In the genomic region with DNA sequence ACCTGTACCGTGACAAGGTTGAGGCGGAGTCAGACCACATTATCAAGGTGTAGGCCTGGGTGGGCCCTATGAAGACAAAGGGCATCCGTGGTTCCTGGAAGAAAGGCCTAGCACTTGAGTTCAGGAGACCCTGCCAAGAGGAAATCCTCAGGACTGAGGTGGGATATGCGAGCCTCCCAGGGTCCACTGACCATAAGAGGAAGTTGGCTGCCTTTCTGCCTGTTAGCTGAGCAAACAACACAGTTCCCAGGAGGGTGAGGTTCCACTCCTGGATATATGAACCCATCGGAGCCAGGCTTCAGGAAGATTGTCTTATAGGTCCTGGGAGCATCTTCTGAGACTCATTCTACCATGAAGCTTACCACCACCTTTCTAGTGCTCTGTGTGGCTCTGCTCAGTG, we compare ENCODE assay signal across 27 mouse cellular contexts. TPM values are rescaled to one million over a fixed set of nuclear protein-coding genes. Genes with fewer than 3 reads are reported as not detected.
DNase-seq lines count a peak whose midpoint lies in the region; ATAC-seq and TF ChIP-seq lines count a peak whose summit lies in the region.
"Had no signal": no experiment of that assay in that cellular context is flagged by ENCODE, and none has a peak within 500 bp of the region (broad histone marks: within the 10 kb centered on the region; RNA-seq: fewer than 3 reads in every experiment).

A gene (plus strand): TSS at position 301 of the 400 bp plus-strand sequence.

- H3K4me3 ChIP-seq in intestine, embryonic 15.5 days (replicated peaks) = no peak within 1 kb of the TSS
- H3K4me3 ChIP-seq in intestine, postnatal 0 days (ENCODE audit: low read depth, low read length) = no peak within 1 kb of the TSS
- no peak within 1 kb of the TSS for H3K4me3 ChIP-seq in midbrain, embryonic 15.5 days
- no peak within 1 kb of the TSS for H3K4me3 ChIP-seq in midbrain, embryonic 14.5 days (replicated peaks; ENCODE audit: low read depth, low read length)
- no peak within 1 kb of the TSS for H3K4me3 ChIP-seq in small intestine, adult 2 months (ENCODE audit: low read depth, low read length)
- H3K4me3 ChIP-seq: forebrain, embryonic 10.5 days; gastrocnemius, adult 2 months; heart, embryonic 15.5 days had no signal

- no peak for DNase-seq in midbrain, embryonic 14.5 days
- no peak for DNase-seq in large intestine, adult 2 months (ENCODE audit: low read depth, low spot score)
- no peak for DNase-seq in Muller cell, postnatal 12 days (ENCODE audit: inconsistent ontology term)
- DNase-seq: adrenal gland, adult 8-10 months; B cell, adult 2 months; cerebellum, adult 11-12 months; cerebellum, postnatal 10 days; gastrocnemius, adult 2 months; heart, postnatal 4 days; kidney, adult 18-20 months; kidney, postnatal 4 days; lung, postnatal 14 days; thymus, adult 18-20 months; thymus, postnatal 36 days had no signal

- no peak within 1 kb of the TSS for H3K4me2 ChIP-seq in intestine, embryonic 15.5 days (replicated peaks)
- no peak within 1 kb of the TSS for H3K4me2 ChIP-seq in intestine, postnatal 0 days (replicated peaks; ENCODE audit: low read depth)
- H3K4me2 ChIP-seq in midbrain, embryonic 15.5 days = no peak within 1 kb of the TSS
- no peak within 1 kb of the TSS for H3K4me2 ChIP-seq in midbrain, embryonic 14.5 days (ENCODE audit: low read length)
- H3K4me2 ChIP-seq: heart, embryonic 15.5 days had no signal

- no peak within 1 kb of the TSS for H3K27ac ChIP-seq in intestine, embryonic 15.5 days
- no peak within 1 kb of the TSS for H3K27ac ChIP-seq in intestine, postnatal 0 days (ENCODE audit: low read depth, low read length)
- H3K27ac ChIP-seq in midbrain, embryonic 15.5 days = no peak within 1 kb of the TSS
- no peak within 1 kb of the TSS for H3K27ac ChIP-seq in midbrain, embryonic 14.5 days (replicated peaks; ENCODE audit: low read depth, low read length)
- no peak within 1 kb of the TSS for H3K27ac ChIP-seq in small intestine, adult 2 months (ENCODE audit: insufficient read depth, low read depth, low read length)
- H3K27ac ChIP-seq: forebrain, embryonic 10.5 days; gastrocnemius, adult 2 months; heart, embryonic 15.5 days had no signal

- ATAC-seq in intestine, embryonic 15.5 days = 0 out of 2 replicates have a peak, but pooled peaks have one; percentile 20
- ATAC-seq in intestine, postnatal 0 days = no peak
- ATAC-seq in midbrain, embryonic 15.5 days (replicated peaks) = 0 out of 2 replicates have a peak, but pooled peaks have one; percentile 37
- no peak for ATAC-seq in midbrain, embryonic 14.5 days (ENCODE audit: low FRiP score, low TSS enrichment)
- ATAC-seq: activated CD4-positive, CD25-positive, alpha-beta regulatory T cell, adult 4 months had no signal

- no peak for TF ChIP-seq POLR2A in small intestine, adult 2 months (IDR thresholded peaks at IDR 0.05; ENCODE audit: low read depth, low read length)

- H3K4me1 ChIP-seq in intestine, embryonic 15.5 days (replicated peaks) = no peaks in the 10 kb centered on the region
- 0 out of 2 replicates have a peak, but pooled peaks cover 5% of the 10 kb centered on the region for H3K4me1 ChIP-seq in intestine, postnatal 0 days (replicated peaks; ENCODE audit: control insufficient read depth, insufficient read depth, low read length)
- H3K4me1 ChIP-seq in midbrain, embryonic 15.5 days = no peaks in the 10 kb centered on the region
- H3K4me1 ChIP-seq in midbrain, embryonic 14.5 days (ENCODE audit: control insufficient read depth, insufficient read depth, low read length) = no peaks in the 10 kb centered on the region
- peaks cover 6% of the 10 kb centered on the region; the same call in 1 of the 2 replicates for H3K4me1 ChIP-seq in small intestine, adult 2 months (ENCODE audit: control insufficient read depth, insufficient read depth, insufficient read length, low read length)

- no peaks in the 10 kb centered on the region for H3K27me3 ChIP-seq in intestine, embryonic 15.5 days (replicated peaks)
- no peaks in the 10 kb centered on the region for H3K27me3 ChIP-seq in intestine, postnatal 0 days (replicated peaks; ENCODE audit: control insufficient read depth, insufficient read depth, low read length)
- H3K27me3 ChIP-seq in midbrain, embryonic 15.5 days (replicated peaks) = no peaks in the 10 kb centered on the region
- H3K27me3 ChIP-seq in midbrain, embryonic 14.5 days (ENCODE audit: control insufficient read depth, insufficient read depth, low read length) = no peaks in the 10 kb centered on the region
- H3K27me3 ChIP-seq in small intestine, adult 2 months (ENCODE audit: control insufficient read depth, insufficient read depth, low read length) = no peaks in the 10 kb centered on the region
- H3K27me3 ChIP-seq: heart, embryonic 15.5 days had no signal

- no peak for TF ChIP-seq CTCF in intestine, postnatal 0 days (IDR thresholded peaks at IDR 0.05; ENCODE audit: low read depth)
- no peak for TF ChIP-seq CTCF in small intestine, adult 2 months (IDR thresholded peaks at IDR 0.05; ENCODE audit: extremely low read depth, insufficient read length, insufficient replicate concordance, low read depth, low read length)

- WGBS in intestine, embryonic 15.5 days = 74% methylated on average over 5 of the region's 5 CpGs
- WGBS in intestine, postnatal 0 days = 50% methylated on average over 5 of the region's 5 CpGs
- WGBS in midbrain, embryonic 15.5 days = 85% methylated on average over 5 of the region's 5 CpGs
- 86% methylated on average over 5 of the region's 5 CpGs for WGBS in midbrain, embryonic 14.5 days
- WGBS in large intestine, adult 2 months = 46% methylated on average over 5 of the region's 5 CpGs
- whole genome bisulfite sequencing in small intestine, adult 2 months = 36% methylated on average over 5 of the region's 5 CpGs

- H3K9ac ChIP-seq in intestine, embryonic 15.5 days = no peak within 1 kb of the TSS
- H3K9ac ChIP-seq in intestine, postnatal 0 days (ENCODE audit: low read depth, low read length) = no peak within 1 kb of the TSS
- H3K9ac ChIP-seq in midbrain, embryonic 15.5 days = no peak within 1 kb of the TSS
- H3K9ac ChIP-seq in midbrain, embryonic 14.5 days (replicated peaks; ENCODE audit: low read length) = no peak within 1 kb of the TSS
- H3K9ac ChIP-seq: heart, embryonic 15.5 days had no signal

- H3K36me3 ChIP-seq in intestine, embryonic 15.5 days = 0 out of 2 replicates have a peak, but pooled peaks cover 2% of the 10 kb centered on the region
- H3K36me3 ChIP-seq in intestine, postnatal 0 days (ENCODE audit: control insufficient read depth, insufficient read depth) = peaks cover 2% of the 10 kb centered on the region; the same call in 1 of the 2 replicates
- no peaks in the 10 kb centered on the region; the same call in 1 of the 2 replicates for H3K36me3 ChIP-seq in midbrain, embryonic 15.5 days (replicated peaks)
- 0 out of 2 replicates have a peak, but pooled peaks cover under 1% of the 10 kb centered on the region for H3K36me3 ChIP-seq in midbrain, embryonic 14.5 days (ENCODE audit: control insufficient read depth, insufficient read depth, low read length)
- H3K36me3 ChIP-seq in small intestine, adult 2 months (ENCODE audit: control insufficient read depth, insufficient read depth, low read length) = no peaks in the 10 kb centered on the region
- H3K36me3 ChIP-seq: heart, embryonic 15.5 days had no signal

- H3K9me3 ChIP-seq in intestine, embryonic 15.5 days = no peaks in the 10 kb centered on the region
- no peaks in the 10 kb centered on the region for H3K9me3 ChIP-seq in intestine, postnatal 0 days (ENCODE audit: control insufficient read depth)
- no peaks in the 10 kb centered on the region for H3K9me3 ChIP-seq in midbrain, embryonic 15.5 days
- H3K9me3 ChIP-seq in midbrain, embryonic 14.5 days (ENCODE audit: control insufficient read depth, low read length) = no peaks in the 10 kb centered on the region
- H3K9me3 ChIP-seq: forebrain, embryonic 10.5 days; heart, embryonic 15.5 days had no signal

RNA-seq across cellular contexts. Expression of the gene that starts here (rescaled TPM):
- polyA plus RNA-seq in intestine, embryonic 15.5 days (2015; fragmentation: Nextera tagmentation; extraction: Ambion mirVana) = not detected in 2 replicates
- polyA plus RNA-seq in intestine, postnatal 0 days (2015; fragmentation: Nextera tagmentation; extraction: Ambion mirVana) = 3.2 and 4.4 TPM in 2 replicates
- not detected in 2 replicates for polyA plus RNA-seq in midbrain, embryonic 15.5 days (2015; fragmentation: Nextera tagmentation; extraction: Ambion mirVana)
- not detected in 2 replicates for polyA plus RNA-seq in midbrain, embryonic 14.5 days (2014; fragmentation: Nextera tagmentation; extraction: Ambion mirVana)
- polyA plus RNA-seq in large intestine, adult 2 months (2012; rRNA removed) = 9.8 and 11.7 TPM in 2 replicates
- 3.4 and 19.7 TPM in 2 replicates for polyA plus RNA-seq in small intestine, adult 2 months (2012; rRNA removed)
- polyA plus RNA-seq: cortical plate, adult 2 months; embryonic facial prominence, embryonic 11.5 days; forebrain, embryonic 10.5 days; hindbrain, embryonic 16.5 days; kidney, embryonic 16.5 days; limb, embryonic 11.5 days; liver, embryonic 16.5 days had no signal

Comparison
In these comparisons a context has a peak if more than half of its experiments do, and no peak if none do; other contexts are left out.
1. Peak in ATAC-seq in intestine, embryonic 15.5 days; RNA of the gene not detected or under 1 TPM.
2. Peak in ATAC-seq in midbrain, embryonic 15.5 days; RNA of the gene not detected or under 1 TPM.